Mouse (Mus musculus): Measurements from ENCODE around the gene Nid2. TPM values are rescaled to one million over a fixed set of nuclear protein-coding genes. Genes with fewer than 3 reads are reported as not detected.
A peak's percentile ranks its signal among the peaks of the same experiment; 100 is the strongest.

Nid2 gene
- polyA plus RNA-seq, 1 experiment from 2014 or later: 41.0 TPM

GRCm38 (mm10) chr14:19839600-19840332 is 88.7 kb downstream of the Nid2 start:
- H3K4me2 ChIP-seq: peak overlapping the region; percentile 56
- no peaks in the 10 kb centered on the region for H3K36me3 ChIP-seq (replicated peaks)
- no peak overlapping the region for H3K27ac ChIP-seq
- ATAC-seq (replicated peaks): peak; percentile 83
- H3K4me3 ChIP-seq: peak overlapping the region; percentile 25; the same call in 1 of the 2 replicates
- no peaks in the 10 kb centered on the region for H3K27me3 ChIP-seq (replicated peaks)
- 21% methylated on average over 15 of the region's 15 CpGs for WGBS
- H3K9ac ChIP-seq: peak overlapping the region; percentile 44
- H3K4me1 ChIP-seq: peaks cover 3% of the 10 kb centered on the region; the same call in 1 of the 2 replicates
- no peaks in the 10 kb centered on the region for H3K9me3 ChIP-seq

GRCm38 (mm10) chr14:19853471-19853870 is 102.4 kb downstream of the Nid2 start:
- H3K9me3 ChIP-seq: no peaks in the 10 kb centered on the region
- no peaks in the 10 kb centered on the region for H3K36me3 ChIP-seq (replicated peaks)
- no peaks in the 10 kb centered on the region for H3K4me1 ChIP-seq
- H3K4me2 ChIP-seq: no peak overlapping the region
- ATAC-seq (replicated peaks): no peak
- no peak overlapping the region for H3K4me3 ChIP-seq
- H3K9ac ChIP-seq: no peak overlapping the region
- no peaks in the 10 kb centered on the region for H3K27me3 ChIP-seq (replicated peaks)
- no peak overlapping the region for H3K27ac ChIP-seq
- 45% methylated on average over 3 of the region's 3 CpGs for WGBS

- Histone ChIP-seq H3K27ac (no peak overlapping the region), H3K4me3 (no peak overlapping the region), H3K27me3 (replicated peaks) (no peaks in the 10 kb centered on the region), H3K9ac (no peak overlapping the region), H3K36me3 (replicated peaks) (no peaks in the 10 kb centered on the region), H3K4me2 (no peak overlapping the region), H3K4me1 (no peaks in the 10 kb centered on the region), H3K9me3 (no peaks in the 10 kb centered on the region)
- WGBS: 79% methylated on average over 2 of the region's 2 CpGs
- no peak for ATAC-seq (replicated peaks)
These were observed 107.2 kb downstream of the Nid2 start for GRCm38 (mm10) chr14:19858279-19858678.

GRCm38 (mm10) chr14:19858808-19859776 is 108.0 kb downstream of the Nid2 start:
- Histone ChIP-seq H3K4me2 (no peak overlapping the region), H3K36me3 (replicated peaks) (no peaks in the 10 kb centered on the region), H3K9me3 (no peaks in the 10 kb centered on the region), H3K27me3 (replicated peaks) (no peaks in the 10 kb centered on the region), H3K4me3 (no peak overlapping the region), H3K4me1 (no peaks in the 10 kb centered on the region), H3K27ac (no peak overlapping the region), H3K9ac (no peak overlapping the region)
- ATAC-seq (replicated peaks): 0 out of 2 replicates have a peak, but pooled peaks have one; percentile 14
- WGBS: 46% methylated on average over 8 of the region's 8 CpGs

- H3K4me3 ChIP-seq: no peak overlapping the region
- WGBS: 92% methylated on average over 4 of the region's 4 CpGs
- no peak overlapping the region for H3K4me2 ChIP-seq
These were observed 109.2 kb downstream of the Nid2 start for GRCm38 (mm10) chr14:19860281-19860680.

More at GRCm38 (mm10) chr14:19860281-19860680, 109.2 kb downstream of the Nid2 start:
- Histone ChIP-seq H3K27ac (no peak overlapping the region), H3K9me3 (no peaks in the 10 kb centered on the region), H3K36me3 (replicated peaks) (no peaks in the 10 kb centered on the region), H3K9ac (no peak overlapping the region), H3K27me3 (replicated peaks) (no peaks in the 10 kb centered on the region), H3K4me1 (no peaks in the 10 kb centered on the region)
- ATAC-seq (replicated peaks): no peak

Other genes starting within 250 kb of the Nid2 start
- gene Gm2244, start 201.3 kb upstream of the Nid2 start, polyA plus RNA-seq (2015; fragmentation: Nextera tagmentation; extraction: Ambion mirVana): 0.41 and 0.49 TPM in 2 replicates
- gene Gm2237, start 166.1 kb upstream of the Nid2 start, polyA plus RNA-seq (2015; fragmentation: Nextera tagmentation; extraction: Ambion mirVana): 5.9 and 6.2 TPM in 2 replicates
- not detected in 2 replicates for gene Gm5458, start 148.7 kb upstream of the Nid2 start, polyA plus RNA-seq (2015; fragmentation: Nextera tagmentation; extraction: Ambion mirVana)
- 135 and 137 TPM in 2 replicates for gene Rtraf, start 72.6 kb downstream of the Nid2 start, polyA plus RNA-seq (2015; fragmentation: Nextera tagmentation; extraction: Ambion mirVana)
- gene Gng2, start 226.4 kb downstream of the Nid2 start, polyA plus RNA-seq (2015; fragmentation: Nextera tagmentation; extraction: Ambion mirVana): 452 and 467 TPM in 2 replicates

Data from midbrain, embryonic 15.5 days (tissue).